Mouse (Mus musculus) monocyte, adult 2 months (primary cell): ENCODE data around the gene Fam71f2.

Source experiments
- DNase-seq, 2 experiments: peaks; one replicate each; pipeline ENCODE4 v3.0.0; 2022; ENCODE audit warnings: low spot score in 2 of 2, low read depth in 1 of 2

Fam71f2 gene

DNA sequence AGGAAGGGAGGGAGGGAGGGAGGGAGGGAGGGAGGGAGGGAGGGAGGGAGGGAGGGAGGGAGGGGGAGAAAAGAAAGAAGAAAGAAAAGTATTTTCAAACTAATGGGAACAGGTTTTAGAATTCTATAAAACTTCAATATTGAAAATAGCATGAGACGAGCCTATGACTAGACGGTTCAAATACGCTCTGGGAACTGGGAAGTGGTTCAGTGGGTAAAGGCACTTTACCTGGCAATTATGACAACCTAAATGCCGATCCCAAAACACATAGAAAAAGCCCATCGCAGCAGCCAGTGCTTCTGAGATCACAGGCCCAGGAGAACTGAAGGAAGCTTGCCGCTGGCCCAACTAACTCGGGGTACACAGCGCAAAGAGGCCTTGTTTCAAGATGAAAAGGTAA lies at the start of gene Fam71f2:
Gene Fam71f2, plus strand, starts transcription at position 301 of the 400 bp plus-strand sequence.
- DNase-seq: no peak

DNA sequence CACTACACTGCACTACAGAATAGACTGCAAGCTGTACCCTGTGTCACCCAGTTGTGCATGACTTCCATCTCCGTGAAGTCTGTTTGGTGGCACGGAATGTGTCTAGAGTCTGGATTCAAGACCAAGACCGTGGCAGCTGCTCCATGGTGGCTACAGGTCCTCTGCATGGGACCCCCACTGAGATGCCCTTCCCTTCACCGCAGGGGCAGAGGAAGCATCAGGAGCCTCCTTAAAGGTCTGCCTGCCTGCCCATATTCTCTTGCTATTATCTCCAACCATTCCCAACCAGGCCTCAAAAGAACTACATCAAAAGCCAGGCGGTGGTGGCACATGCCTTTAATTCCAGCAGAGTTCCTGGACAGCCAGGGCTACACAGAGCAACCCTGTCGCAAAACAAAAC lies 49.0 kb upstream of the Fam71f2 start:
- no peak for DNase-seq

DNA sequence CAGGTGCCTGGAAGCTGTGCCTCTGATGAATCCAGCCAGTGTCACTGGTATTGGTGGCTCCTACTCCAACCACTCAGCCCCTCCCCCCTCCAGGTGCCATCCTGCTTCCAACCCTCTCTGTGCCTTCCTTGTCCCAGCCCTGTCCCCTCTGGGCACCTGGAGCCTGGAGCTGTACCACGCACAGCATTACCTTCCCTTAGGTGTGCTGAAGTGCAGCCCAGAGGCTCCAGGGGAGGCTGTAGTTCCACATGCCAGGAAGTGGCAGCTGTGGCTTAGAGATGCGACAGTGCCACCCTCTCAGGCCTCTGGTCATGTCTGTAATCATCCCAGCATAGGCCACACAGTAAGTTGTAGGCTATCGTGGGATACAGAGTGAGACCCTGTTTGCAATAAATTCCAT lies 47.6 kb upstream of the Fam71f2 start:
- no peak for DNase-seq

DNA sequence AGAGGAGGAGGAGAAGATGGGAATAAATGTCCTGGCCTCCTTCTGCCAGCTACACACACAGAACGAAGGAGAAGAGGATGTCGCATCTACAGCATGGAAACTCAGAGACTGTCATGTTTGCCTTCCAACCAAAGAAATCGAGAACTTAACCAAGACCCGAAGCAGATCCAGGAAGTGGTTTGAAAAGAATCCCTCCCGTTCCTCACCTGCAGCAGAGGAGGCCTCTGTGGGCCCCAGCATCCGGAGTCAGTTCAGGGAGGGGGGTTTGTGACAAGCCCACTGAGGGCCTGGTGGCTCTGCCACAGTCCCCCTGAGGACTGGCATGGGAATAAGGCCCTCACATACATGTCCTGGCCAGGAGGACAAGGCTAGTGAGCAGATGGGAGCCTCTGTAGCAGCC lies 47.1 kb upstream of the Fam71f2 start:
- DNase-seq: no peak

DNA sequence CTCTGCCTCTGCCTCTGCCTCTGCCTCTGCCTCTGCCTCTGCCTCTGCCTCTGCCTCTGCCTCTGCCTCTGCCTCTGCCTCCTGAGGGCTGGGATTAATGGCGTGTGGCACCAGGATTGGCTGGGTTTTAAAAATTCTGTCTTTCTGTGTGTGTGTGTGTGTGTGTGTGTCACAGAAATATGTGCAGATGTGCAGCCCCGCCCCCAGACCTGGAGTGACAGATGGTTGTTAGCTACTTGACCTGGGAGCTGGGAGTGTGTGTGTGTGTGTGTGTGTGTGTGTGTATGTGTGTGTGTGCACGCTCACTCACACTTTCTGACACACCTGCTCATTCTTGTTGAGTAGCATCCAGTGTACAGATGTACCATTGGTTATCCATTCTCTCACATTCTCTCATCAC lies 45.7 kb upstream of the Fam71f2 start:
- DNase-seq: no peak

DNA sequence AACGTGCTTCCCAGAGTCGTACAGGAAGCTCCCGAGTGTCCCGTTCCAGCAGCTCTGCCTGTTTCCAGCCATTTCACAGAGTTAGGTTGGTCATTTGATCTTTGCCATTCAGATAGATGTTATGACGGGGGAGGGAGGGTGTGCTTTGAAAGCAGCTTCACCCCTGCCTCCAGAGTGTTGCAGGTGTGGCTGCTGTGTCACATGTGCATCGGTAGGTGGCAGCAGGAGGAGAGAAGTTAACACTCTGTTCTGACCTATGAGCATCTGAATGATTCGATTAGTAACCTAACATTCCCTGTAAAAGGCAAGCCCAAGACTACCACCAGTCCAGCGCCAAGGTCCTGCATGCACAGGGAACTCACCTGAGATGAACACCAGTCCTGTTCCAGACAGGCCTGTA lies 45.1 kb upstream of the Fam71f2 start:
- DNase-seq: no peak

DNA sequence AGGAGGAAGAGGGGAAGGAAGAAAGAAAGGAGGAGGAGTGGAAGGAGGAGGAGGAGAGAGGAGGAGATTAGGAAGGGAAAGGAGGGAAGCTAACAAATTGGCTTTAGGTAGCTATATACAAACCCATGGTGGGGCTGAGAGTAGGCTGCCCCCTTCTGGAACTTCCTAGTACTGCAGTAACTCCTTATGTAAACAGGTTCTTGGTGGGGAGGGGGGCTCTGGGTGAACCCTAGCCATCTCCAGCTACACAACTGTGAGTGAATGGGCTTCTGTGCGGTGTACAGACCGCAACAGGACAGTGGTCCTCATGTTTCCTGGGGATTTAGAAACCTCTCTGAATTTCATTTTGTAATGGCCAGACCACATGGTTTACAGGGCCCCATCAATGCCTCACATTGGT lies 38.6 kb upstream of the Fam71f2 start:
- no peak for DNase-seq

DNA sequence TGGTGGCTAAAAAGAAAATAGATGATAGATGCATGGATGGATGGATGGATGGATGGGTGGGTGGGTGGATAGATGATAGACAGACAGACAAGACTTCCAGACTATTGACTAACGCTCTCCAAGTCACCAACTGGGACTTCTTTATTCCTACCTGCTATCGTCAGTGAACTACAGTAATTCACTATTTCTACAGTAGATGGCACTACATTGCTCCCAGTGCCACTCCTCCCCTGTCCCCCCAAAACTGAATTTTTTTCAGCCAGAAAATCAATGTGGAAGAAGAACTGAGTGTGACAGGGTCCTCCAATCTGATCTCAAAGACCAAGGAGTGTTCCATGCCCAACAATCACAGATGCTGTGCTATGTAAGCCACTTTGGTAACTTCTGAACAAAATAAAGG lies 37.7 kb upstream of the Fam71f2 start:
- DNase-seq: no peak

DNA sequence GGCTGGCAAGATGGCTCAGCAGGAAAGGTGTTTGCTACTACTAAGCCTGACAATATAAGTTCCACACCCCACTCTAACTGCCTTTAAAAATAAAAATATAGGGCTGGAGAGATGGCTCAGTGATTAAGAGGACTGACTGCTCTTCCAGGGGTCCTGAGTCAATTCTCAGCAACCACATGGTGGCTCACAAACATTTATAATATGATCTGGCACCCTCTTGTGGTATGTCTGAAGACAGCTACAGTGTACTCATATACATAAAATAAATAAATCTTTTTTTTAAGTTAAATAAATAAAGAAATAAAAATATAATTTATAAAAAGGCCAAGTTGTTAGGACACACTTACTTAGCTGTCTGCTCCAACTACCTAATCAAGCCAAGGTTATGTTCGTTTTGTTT lies 37.1 kb upstream of the Fam71f2 start:
- no peak for DNase-seq

DNA sequence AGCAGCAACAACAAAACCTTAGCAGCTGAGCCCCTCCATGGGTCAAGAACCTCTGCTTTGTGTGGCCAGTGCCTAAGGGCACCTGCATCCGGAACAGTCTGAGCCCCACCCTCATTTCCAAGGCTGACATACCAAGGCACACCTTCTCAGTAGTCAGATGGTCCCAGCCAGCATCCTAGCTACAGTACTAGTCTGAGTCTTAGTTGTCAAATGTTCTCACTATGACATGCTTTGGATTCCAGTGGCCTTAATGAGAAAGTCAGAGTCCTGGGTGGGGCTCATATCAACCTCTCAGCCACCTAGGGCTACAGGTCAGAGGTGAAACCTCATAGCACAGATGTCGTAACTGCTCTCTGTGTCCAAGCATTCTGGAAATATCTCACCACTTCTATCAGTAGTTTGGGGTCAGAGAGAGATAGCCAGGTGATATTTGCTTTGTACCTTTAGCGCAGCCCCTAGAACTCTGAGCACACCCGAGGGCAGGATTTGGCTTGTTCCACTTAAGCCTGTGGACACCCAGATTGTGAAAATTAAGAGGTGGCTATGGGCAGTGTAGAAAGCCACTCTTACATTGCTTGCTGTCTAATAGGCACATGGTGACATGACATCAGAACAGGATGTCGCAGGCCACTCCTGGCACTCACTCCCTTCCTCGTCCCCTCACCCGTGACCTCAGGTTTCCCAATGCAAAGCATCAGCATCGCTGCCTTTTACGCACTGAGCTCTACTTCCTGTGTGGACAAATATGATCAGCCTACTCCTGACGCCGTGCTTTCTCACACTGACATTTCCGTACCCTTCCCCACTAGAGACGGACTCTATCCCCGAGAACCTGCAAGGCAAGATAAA lies 33.9 kb upstream of the Fam71f2 start:
- no peak for DNase-seq

DNA sequence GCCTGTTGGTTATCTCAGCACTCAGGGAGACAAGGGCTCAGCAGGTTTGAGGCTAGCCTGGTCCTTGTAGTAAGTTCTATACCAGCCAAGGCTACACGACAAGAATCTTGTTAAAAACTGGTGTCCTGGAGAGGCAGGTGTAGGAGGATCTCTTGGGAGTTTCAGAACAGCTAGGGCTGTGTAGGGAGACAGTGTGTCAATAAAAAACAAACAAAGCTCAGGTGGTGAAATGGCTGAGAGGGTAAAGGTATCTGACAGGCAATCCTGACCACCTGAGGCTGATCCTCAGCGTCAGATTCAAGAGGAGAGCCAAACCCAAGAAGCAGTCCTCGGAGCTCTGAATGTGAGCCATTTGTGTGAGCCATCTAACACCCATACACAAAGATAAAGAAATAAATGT lies 33.2 kb upstream of the Fam71f2 start:
- DNase-seq: no peak

DNA sequence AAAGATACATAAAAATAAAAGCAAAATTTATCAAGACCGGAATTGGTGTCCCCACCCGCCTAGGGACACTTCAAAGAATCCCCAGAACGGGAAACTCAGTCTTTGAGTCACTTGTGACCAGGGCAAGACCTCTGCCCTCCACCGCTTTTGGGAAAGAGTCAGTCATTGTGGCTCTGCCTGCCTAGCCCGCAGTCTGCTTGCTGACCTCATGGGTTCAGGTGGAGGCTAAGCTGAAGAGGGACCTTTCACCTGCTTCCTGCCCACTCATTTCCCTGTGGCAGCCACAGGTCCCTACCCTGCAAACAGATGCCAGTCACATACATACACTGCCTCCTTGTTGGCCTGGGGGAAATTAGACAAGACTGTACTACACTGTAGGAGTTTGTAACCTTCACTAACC lies 32.8 kb upstream of the Fam71f2 start:
- no peak for DNase-seq

DNA sequence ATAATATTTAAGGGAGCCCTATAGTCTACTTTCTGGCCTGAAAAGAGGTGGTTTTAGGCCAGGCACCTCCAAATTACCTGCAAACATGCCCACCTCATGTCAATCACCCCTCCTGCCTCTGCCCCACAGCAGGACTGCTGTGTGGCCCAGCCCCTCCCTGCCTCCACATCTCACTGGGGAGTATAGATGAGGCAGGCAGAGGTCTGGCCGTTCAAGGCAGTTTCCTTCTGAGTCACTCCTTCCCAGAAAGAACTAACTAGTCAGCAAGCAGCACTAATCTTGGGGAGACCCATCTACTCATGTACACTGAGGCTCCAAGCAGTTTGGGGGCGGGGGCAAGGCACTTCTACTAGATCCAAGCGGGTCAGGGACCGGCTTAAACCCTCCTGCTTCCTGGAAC lies 32.3 kb upstream of the Fam71f2 start:
- DNase-seq: no peak

DNA sequence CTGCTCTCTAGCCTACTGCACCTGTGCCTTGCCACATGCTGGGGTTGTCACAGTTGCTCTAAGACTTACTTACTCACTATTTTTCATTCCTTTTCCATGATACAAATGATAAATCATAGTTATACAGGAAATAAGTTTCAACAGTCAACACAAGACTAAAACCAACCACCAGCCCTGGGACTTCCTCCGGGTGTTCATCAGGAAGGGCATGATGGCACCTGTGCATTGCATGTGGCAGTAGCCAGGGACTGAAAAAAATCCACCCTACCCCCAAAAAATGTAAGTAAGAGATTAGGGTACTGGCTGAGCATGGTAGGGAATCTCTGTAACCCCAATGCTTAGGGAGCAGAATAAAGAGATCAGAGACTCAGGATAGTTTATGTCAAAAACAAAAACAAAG lies 20.0 kb upstream of the Fam71f2 start:
- DNase-seq: no peak

DNA sequence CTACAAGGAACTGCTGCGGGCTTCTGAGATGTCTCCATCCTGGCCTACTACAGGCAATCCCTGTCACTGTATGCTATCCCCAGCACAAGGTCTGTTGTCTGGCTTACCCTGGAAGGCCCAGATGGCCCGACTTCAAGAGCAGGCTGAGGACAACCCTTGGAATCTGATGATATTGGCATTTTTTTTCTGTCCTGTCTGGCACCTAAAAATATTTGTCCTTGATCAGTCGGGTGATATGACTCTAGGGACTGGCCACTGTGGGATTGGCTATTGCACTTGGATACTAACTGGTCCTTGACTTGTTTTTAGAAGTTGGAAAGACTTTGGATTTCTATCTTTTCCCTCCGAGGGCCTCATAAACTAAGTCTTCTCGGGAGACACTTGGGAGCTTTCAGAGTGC lies 17.6 kb upstream of the Fam71f2 start:
- DNase-seq: no peak

DNA sequence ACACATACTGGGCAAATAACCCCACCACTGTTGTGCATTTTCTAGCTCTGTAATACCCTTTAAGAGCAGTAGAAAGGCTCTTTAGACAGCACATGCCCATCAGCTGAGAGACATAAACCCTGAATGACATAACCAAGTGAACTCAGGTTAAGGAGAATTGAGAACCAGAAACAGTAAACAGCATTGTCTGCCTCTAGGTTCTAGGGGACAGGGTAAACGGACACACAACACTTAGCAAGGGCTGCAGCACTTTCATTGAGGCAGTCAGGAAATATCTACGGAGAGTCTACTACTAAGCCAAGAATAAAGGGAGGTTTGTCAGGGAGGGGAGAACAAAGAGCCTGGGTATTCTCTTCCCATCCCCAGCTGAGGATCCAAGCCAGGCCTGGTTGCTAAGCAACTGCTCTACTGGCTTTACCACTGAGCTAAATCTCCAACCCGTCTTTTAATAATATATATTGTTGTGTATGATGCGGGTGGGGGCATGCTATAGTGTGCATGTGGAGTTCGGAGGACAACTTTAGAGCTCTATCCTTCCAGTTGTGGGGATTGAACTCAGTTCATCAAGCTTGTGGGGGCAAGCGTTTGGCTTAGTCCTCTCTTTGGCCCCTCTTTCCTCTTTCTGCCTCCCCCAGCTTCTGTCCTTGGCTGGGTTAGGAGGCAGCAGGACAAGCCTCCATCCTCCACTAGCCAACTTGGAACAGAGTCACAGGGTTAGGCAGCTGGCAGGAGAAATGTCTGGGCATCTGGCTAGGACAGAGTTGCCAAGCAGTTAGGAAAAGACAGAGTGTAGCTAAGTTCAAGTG lies 15.5 kb upstream of the Fam71f2 start:
- DNase-seq: no peak

DNA sequence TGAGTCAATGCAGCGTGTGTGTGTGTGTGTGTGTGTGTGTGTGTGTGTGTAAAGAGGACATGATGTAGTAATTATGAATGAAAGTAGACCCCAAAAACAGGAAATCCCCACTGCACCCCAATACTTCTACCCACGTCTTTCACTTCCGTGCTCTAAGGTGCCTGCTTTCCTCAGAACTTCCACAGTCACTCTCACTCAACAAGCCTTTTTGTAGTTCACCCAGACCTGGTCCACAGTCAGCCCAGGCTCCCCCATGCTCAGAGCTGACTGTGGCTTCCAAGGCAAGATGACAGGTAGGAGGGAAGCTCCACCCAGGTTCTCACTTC lies 15.0 kb upstream of the Fam71f2 start:
- no peak for DNase-seq

DNA sequence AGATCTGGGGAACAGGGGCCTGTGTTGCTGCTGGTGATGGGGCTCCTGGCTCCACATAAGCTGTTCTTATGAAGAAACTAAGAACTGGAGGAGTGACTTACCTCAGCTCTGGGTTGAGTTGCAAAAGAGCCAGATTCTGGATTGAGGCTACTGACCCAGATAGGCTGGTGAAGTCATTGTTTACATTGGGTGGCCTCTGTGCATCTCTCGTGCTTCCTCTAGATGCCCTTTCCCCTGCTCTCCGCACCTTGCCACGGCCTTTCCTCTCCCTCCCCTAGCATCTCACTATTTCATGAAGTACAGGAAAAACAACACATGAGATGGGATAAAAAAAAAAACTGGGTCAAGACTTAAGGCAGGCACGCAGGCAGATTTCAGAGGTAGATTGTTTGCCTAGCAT lies 12.5 kb upstream of the Fam71f2 start:
- no peak for DNase-seq

DNA sequence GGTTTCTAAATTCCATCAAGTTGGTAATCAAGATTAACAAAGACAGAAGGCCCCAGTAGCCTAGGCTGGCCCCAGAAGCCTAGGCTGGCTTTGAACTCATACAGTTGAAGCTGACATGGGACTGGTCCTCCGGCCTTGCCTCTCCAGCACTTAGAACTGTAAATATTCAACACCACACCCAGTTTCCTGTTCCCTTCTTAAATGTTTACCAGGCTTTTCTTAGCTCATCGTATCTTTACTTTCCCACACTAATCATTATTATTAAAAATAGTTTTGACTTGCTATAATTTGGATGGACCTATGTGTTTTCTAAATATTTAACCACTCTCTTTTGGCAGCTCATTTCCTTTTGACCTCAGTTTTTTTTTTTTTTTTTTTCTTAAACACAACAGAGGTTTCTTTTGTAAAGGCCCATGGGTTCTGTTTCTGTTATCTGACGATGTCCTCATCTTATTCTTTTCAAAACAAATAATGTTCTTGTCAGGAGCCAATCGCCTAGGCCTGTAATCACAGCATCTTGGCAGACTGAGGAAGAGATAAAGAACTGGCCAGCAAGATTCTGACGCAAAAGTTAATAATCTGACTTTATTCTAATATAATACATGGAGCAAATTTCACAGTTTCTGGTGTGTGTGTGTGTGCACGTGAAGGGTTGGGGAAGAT lies 10.3 kb upstream of the Fam71f2 start:
- DNase-seq: no peak

DNA sequence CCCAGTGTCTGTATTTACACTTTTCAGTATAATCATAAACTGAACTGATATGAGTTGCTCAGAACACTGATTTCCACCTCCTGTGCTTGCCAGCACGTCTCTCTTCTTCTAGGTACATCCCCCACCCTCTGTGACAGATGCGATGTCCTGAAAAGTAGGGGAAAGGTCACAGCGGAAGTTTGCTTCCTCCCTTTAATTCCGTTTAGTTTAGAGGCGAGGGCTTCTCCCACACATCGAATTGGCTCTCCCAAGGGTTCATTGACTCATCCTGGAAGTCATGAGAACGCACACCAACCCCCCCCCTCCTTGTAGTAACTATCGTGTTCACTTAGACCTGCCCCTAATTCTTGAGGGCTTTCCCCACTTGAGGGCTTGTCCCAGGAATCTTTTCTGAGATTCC lies 8.4 kb upstream of the Fam71f2 start:
- peak in 1 of 2 experiments; percentile 34 for DNase-seq

DNA sequence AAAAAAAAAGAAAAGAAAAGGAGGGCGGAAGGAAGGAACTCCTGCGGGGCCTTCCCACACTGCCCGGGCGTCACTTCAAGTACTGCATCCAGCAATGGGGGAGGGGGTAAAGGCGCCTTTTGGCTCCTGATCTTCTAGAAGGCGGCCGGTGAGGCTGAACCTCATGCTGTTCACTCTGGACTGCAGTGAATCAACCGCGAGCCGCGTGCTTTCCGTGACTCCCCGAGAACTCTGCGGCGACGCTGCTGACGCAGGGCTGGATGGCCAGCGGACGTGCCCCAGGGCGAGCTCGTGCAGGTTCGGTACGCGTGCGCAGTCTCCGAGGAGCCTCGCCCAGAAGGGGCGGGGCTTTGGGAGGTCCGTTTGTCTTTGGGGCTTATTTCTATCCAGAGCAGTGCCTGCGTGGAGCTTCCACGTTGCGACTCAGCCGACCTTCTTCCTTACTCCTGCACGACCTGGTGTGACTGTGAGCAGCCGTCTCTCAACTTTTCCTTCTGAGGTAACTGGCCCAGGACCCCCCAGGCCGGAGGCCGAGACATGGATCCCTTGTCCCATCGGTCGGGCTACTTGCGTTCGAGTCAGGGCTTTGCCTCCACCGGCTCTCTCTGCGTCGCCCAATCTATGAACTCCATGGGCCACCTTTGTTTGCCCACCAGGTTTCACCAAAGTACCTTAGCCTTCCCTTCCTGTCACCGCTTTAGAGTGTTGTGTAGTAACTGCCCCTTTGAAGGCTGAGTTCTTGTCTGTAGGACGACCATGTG lies 6.9 kb upstream of the Fam71f2 start, which contains the start of gene Hilpda:
Gene Hilpda, plus strand, starts transcription at position 177 of the 761 bp plus-strand sequence.
- peak; percentile 86 to 92 for DNase-seq
